Mouse (Mus musculus): ENCODE results near the gene Vcl. TPM values are rescaled to one million over a fixed set of nuclear protein-coding genes. Genes with fewer than 3 reads are reported as not detected.

Vcl gene
- 20.6 and 22.3 TPM in 2 replicates for polyA plus RNA-seq (2015; fragmentation: Nextera tagmentation; extraction: Ambion mirVana)

GRCm38 (mm10) chr14:20928848-20929745 lies at the start of gene Vcl:
Vcl (plus strand) TSS chr14:20929398.

GRCm38 (mm10) chr14:21052112-21052780 lies 123.0 kb downstream of the Vcl start, which contains the start of the genes Ap3m1 and Adk:
Ap3m1 (minus strand) TSS chr14:21052508.
Adk (plus strand) TSS chr14:21052574.

Other genes starting within 250 kb of the Vcl start
- 10.1 and 11.6 TPM in 2 replicates for gene Fut11, start 234.4 kb upstream of the Vcl start, polyA plus RNA-seq (2015; fragmentation: Nextera tagmentation; extraction: Ambion mirVana)
- 111 and 125 TPM in 2 replicates for gene Chchd1, start 226.4 kb upstream of the Vcl start, polyA plus RNA-seq (2015; fragmentation: Nextera tagmentation; extraction: Ambion mirVana)
- 11.8 and 14.8 TPM in 2 replicates for gene Zswim8, start 221.8 kb upstream of the Vcl start, polyA plus RNA-seq (2015; fragmentation: Nextera tagmentation; extraction: Ambion mirVana)
- 25.6 and 30.5 TPM in 2 replicates for gene Ndst2, start 194.8 kb upstream of the Vcl start, polyA plus RNA-seq (2015; fragmentation: Nextera tagmentation; extraction: Ambion mirVana)
- 11.7 and 19.0 TPM in 2 replicates for gene Camk2g, start 135.3 kb upstream of the Vcl start, polyA plus RNA-seq (2015; fragmentation: Nextera tagmentation; extraction: Ambion mirVana)
- gene Plau, start 92.7 kb upstream of the Vcl start, polyA plus RNA-seq (2015; fragmentation: Nextera tagmentation; extraction: Ambion mirVana), result 1.1 and 1.7 TPM in 2 replicates
- 24.0 and 24.4 TPM in 2 replicates for gene Ap3m1, start 123.1 kb downstream of the Vcl start, polyA plus RNA-seq (2015; fragmentation: Nextera tagmentation; extraction: Ambion mirVana)
- 193 and 198 TPM in 2 replicates for gene Adk, start 123.2 kb downstream of the Vcl start, polyA plus RNA-seq (2015; fragmentation: Nextera tagmentation; extraction: Ambion mirVana)